Mouse (Mus musculus): ENCODE measurements around the gene Asic3. TPM values are rescaled to one million over a fixed set of nuclear protein-coding genes. Genes with fewer than 3 reads are reported as not detected.
A peak's percentile ranks its signal among the peaks of the same experiment; 100 is the strongest.

Asic3 gene
- polyA plus RNA-seq, 1 experiment from 2014 or later: not detected

GRCm38 (mm10) chr5:24452691-24453233, 39.6 kb downstream of the Asic3 start:
- WGBS (ENCODE audit: insufficient replicate concordance): under 1% methylated on average over 29 of the region's 29 CpGs
- peak overlapping the region; percentile 95 for H3K27ac ChIP-seq
- peaks cover 65% of the 10 kb centered on the region for H3K4me1 ChIP-seq (replicated peaks)
- peak overlapping the region; percentile 93 for H3K9ac ChIP-seq
- H3K27me3 ChIP-seq: no peaks in the 10 kb centered on the region
- peak overlapping the region; percentile 85 for H3K4me3 ChIP-seq (replicated peaks)
- peak; percentile 34 for DNase-seq
- no peaks in the 10 kb centered on the region for H3K9me3 ChIP-seq (replicated peaks)
- peak overlapping the region; percentile 100 for H3K4me2 ChIP-seq
- peak; percentile 13 for ATAC-seq (ENCODE audit: low read depth)
- H3K36me3 ChIP-seq: peaks cover 17% of the 10 kb centered on the region

- Histone ChIP-seq H3K9ac (peak overlapping the region; percentile 93), H3K9me3 (replicated peaks) (no peaks in the 10 kb centered on the region), H3K4me2 (peak overlapping the region; percentile 100), H3K4me3 (replicated peaks) (peak overlapping the region; percentile 85), H3K27me3 (no peaks in the 10 kb centered on the region), H3K27ac (peak overlapping the region; percentile 95), H3K4me1 (replicated peaks) (peaks cover 58% of the 10 kb centered on the region), H3K36me3 (peaks cover 24% of the 10 kb centered on the region)
- 33% methylated on average over 5 of the region's 5 CpGs for WGBS (ENCODE audit: insufficient replicate concordance)
- ATAC-seq (ENCODE audit: low read depth) (no peak), DNase-seq (no peak)
Observed at GRCm38 (mm10) chr5:24453283-24453984, 40.2 kb downstream of the Asic3 start.

DNA sequence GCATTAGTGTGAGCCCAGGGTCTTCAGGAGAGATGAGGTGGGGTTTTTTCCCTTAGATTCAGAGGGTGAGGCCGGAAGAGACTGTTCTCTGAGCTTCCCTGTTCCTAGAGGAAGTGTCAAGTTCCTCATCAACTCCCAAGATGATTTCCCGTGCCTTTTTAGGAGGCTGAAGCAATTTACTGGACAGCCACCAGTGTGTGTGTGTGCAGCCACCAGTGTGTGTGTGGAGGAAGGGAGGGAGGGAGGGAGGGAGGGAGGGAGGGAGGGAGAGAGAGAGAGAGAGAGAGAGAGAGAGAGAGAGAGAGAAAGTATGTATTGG, 40.8 kb downstream of the Asic3 start:
- Histone ChIP-seq H3K4me1 (replicated peaks) (peaks cover 61% of the 10 kb centered on the region), H3K27ac (peak overlapping the region; percentile 95; the same call in 1 of the 2 replicates), H3K36me3 (peaks cover 29% of the 10 kb centered on the region), H3K27me3 (no peaks in the 10 kb centered on the region), H3K4me2 (peak overlapping the region; percentile 100), H3K4me3 (replicated peaks) (peak overlapping the region; percentile 85), H3K9me3 (replicated peaks) (no peaks in the 10 kb centered on the region), H3K9ac (peak overlapping the region; percentile 93)
- WGBS (ENCODE audit: insufficient replicate concordance): 27% methylated on average over 2 of the region's 2 CpGs
- ATAC-seq (ENCODE audit: low read depth): no peak
- DNase-seq: no peak

DNA sequence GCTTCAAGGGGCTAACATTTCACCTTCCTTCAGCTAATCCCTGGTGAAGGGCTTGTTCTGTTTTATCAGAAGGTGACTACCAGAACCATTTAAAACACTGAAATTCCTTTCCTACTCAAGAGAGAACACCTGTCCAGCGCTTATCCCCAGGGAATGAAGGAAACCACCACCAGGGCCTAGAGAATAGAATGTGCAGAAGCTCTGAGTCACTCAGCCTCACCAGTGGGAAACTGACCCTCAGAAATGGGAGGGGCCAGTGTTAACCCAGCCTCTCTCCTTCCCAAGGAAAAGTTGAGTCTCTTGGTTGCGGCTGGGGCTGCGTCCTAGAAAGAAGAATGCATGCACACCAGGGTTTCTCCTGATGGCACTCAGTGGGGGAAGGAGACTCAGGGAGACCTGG, 41.9 kb downstream of the Asic3 start:
- no peak overlapping the region; the same call in 1 of the 2 replicates for H3K27ac ChIP-seq
- H3K4me3 ChIP-seq (replicated peaks): no peak overlapping the region
- peaks cover 30% of the 10 kb centered on the region for H3K36me3 ChIP-seq
- no peak for ATAC-seq (ENCODE audit: low read depth)
- H3K4me1 ChIP-seq (replicated peaks): peaks cover 65% of the 10 kb centered on the region
- H3K27me3 ChIP-seq: no peaks in the 10 kb centered on the region
- WGBS (ENCODE audit: insufficient replicate concordance): 63% methylated on average over 3 of the region's 3 CpGs
- DNase-seq: no peak
- H3K4me2 ChIP-seq: 0 out of 2 replicates have a peak overlapping the region, but pooled peaks have one; percentile 19
- peak overlapping the region; percentile 43 for H3K9ac ChIP-seq
- H3K9me3 ChIP-seq (replicated peaks): no peaks in the 10 kb centered on the region

- Histone ChIP-seq H3K9ac (no peak overlapping the region), H3K4me2 (0 out of 2 replicates have a peak overlapping the region, but pooled peaks have one; percentile 19), H3K4me1 (replicated peaks) (peaks cover 63% of the 10 kb centered on the region), H3K27ac (0 out of 2 replicates have a peak overlapping the region, but pooled peaks have one; percentile 17), H3K9me3 (replicated peaks) (no peaks in the 10 kb centered on the region), H3K4me3 (replicated peaks) (no peak overlapping the region), H3K27me3 (no peaks in the 10 kb centered on the region), H3K36me3 (peaks cover 35% of the 10 kb centered on the region)
- no peak for ATAC-seq (ENCODE audit: low read depth)
- 75% methylated on average over 7 of the region's 7 CpGs for WGBS (ENCODE audit: insufficient replicate concordance)
- no peak for DNase-seq
Observed at GRCm38 (mm10) chr5:24455613-24456012, 42.4 kb downstream of the Asic3 start.

DNA sequence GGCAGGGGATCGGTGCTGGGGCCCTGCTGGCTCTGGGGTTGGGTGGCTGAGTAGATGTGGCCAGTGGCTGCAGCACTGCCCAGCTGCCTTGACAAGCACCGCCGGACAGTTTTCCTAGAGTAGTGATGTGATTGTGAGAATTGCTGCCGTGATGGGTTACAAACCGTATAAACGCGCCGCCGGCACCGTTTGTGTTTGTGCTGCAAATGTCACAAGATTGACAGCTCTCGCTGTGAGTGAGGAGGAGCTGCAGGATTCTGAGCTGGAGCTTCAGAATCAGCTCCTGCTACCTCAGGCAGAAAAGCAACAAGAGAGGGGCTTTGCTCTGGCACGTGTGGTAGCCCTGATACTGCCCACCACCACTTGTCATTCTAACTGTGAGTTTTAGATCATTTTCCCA, 53.6 kb downstream of the Asic3 start:
- no peak overlapping the region for H3K9ac ChIP-seq
- no peak overlapping the region for H3K27ac ChIP-seq
- H3K9me3 ChIP-seq (replicated peaks): no peaks in the 10 kb centered on the region
- ATAC-seq (ENCODE audit: low read depth): no peak
- 73% methylated on average over 12 of the region's 12 CpGs for WGBS (ENCODE audit: insufficient replicate concordance)
- no peak overlapping the region for H3K4me2 ChIP-seq
- H3K4me3 ChIP-seq (replicated peaks): no peak overlapping the region
- H3K4me1 ChIP-seq (replicated peaks): peaks cover 21% of the 10 kb centered on the region
- no peak for DNase-seq
- H3K27me3 ChIP-seq: no peaks in the 10 kb centered on the region; the same call in 1 of the 2 replicates
- H3K36me3 ChIP-seq: peaks cover under 1% of the 10 kb centered on the region; the same call in 1 of the 2 replicates

Other genes with a start within 250 kb of the Asic3 start
- 8.9 and 9.1 TPM in 2 replicates for gene Nupl2, start 248.4 kb upstream of the Asic3 start, polyA plus RNA-seq (2015; fragmentation: Nextera tagmentation; extraction: Ambion mirVana)
- 0.20 and 0.22 TPM in 2 replicates for gene Kcnh2, start 61.8 kb upstream of the Asic3 start, polyA plus RNA-seq (2015; fragmentation: Nextera tagmentation; extraction: Ambion mirVana)
- gene Nos3, start 48.6 kb upstream of the Asic3 start, polyA plus RNA-seq (2015; fragmentation: Nextera tagmentation; extraction: Ambion mirVana): 2.5 and 2.7 TPM in 2 replicates
- 0.56 and 0.60 TPM in 2 replicates for gene Atg9b, start 21.2 kb upstream of the Asic3 start, polyA plus RNA-seq (2015; fragmentation: Nextera tagmentation; extraction: Ambion mirVana)
- 30.2 and 30.5 TPM in 2 replicates for gene Abcb8, start 19.7 kb upstream of the Asic3 start, polyA plus RNA-seq (2015; fragmentation: Nextera tagmentation; extraction: Ambion mirVana)
- 10.9 and 11.3 TPM in 2 replicates for gene Cdk5, start 10.1 kb downstream of the Asic3 start, polyA plus RNA-seq (2015; fragmentation: Nextera tagmentation; extraction: Ambion mirVana)
- 9.0 and 10.8 TPM in 2 replicates for gene Slc4a2, start 10.4 kb downstream of the Asic3 start, polyA plus RNA-seq (2015; fragmentation: Nextera tagmentation; extraction: Ambion mirVana)
- 56.0 and 59.0 TPM in 2 replicates for gene Fastk, start 31.9 kb downstream of the Asic3 start, polyA plus RNA-seq (2015; fragmentation: Nextera tagmentation; extraction: Ambion mirVana)
- 5.8 and 7.3 TPM in 2 replicates for gene Tmub1, start 34.5 kb downstream of the Asic3 start, polyA plus RNA-seq (2015; fragmentation: Nextera tagmentation; extraction: Ambion mirVana)
- gene Agap3, start 38.8 kb downstream of the Asic3 start, polyA plus RNA-seq (2015; fragmentation: Nextera tagmentation; extraction: Ambion mirVana): 9.0 and 10.3 TPM in 2 replicates
- gene Gbx1, start 113.8 kb downstream of the Asic3 start, polyA plus RNA-seq (2015; fragmentation: Nextera tagmentation; extraction: Ambion mirVana): 0.02 TPM in 1 of 2 replicates, not detected in the other
- gene Asb10, start 127.6 kb downstream of the Asic3 start, polyA plus RNA-seq (2015; fragmentation: Nextera tagmentation; extraction: Ambion mirVana): 0.10 and 0.15 TPM in 2 replicates
- gene 4931409K22Rik, start 143.4 kb downstream of the Asic3 start, polyA plus RNA-seq (2015; fragmentation: Nextera tagmentation; extraction: Ambion mirVana): not detected in 2 replicates
- 72.6 and 81.6 TPM in 2 replicates for gene Abcf2, start 164.1 kb downstream of the Asic3 start, polyA plus RNA-seq (2015; fragmentation: Nextera tagmentation; extraction: Ambion mirVana)
- gene Chpf2, start 173.3 kb downstream of the Asic3 start, polyA plus RNA-seq (2015; fragmentation: Nextera tagmentation; extraction: Ambion mirVana): 11.8 and 12.7 TPM in 2 replicates
- gene Smarcd3, start 211.0 kb downstream of the Asic3 start, polyA plus RNA-seq (2015; fragmentation: Nextera tagmentation; extraction: Ambion mirVana): 1.9 and 2.2 TPM in 2 replicates